ENCODE assay signal across 1 mouse cellular context in the genomic region with DNA sequence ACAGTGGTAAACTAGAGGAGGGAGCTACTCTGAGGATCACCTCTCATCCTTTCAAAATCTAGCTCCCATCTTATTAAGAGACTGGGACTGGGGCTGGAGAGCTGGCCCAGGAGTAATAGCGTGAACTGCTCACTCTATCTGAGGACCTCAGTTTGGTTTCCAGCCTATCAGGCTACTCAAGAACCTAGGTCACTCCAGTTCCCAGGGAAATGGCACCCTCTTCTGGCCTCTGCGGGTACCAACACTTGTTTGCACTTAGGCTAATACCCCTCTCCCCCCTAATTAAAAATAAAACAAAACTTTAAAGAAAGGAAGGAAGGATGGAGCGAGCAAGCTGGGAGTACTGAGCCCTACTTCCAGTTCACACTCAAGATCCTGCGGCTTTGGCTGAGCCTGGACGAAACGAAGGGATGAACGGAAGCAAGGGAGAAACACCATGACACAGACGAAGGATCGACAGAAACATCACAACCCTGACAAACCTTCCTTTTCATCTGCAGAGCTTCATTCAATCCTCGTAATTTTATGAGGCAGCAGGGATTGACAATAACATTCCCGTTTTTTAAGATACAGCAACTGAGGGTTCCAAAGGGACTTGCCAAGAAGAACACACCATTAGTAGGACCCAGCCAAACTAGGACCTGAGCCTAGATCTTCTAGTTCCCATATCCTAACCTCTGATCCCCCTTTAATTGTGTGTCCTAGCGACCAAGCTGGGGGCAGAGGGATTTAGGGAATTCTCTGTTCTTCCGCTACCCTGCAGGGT.
TF ChIP-seq lines count a peak whose summit lies in the region.

No protein-coding gene starts in this region.

TF ChIP-seq in ES-E14, 5 proteins besides CTCF, POLR2A, EP300 and RAD21:
- TF ChIP-seq CHD2 (IDR thresholded peaks at IDR 0.05; ENCODE audit: low read depth, low read length) = no peak
- no peak for TF ChIP-seq MAFK (IDR thresholded peaks at IDR 0.05; ENCODE audit: insufficient read depth, low read depth, low read length)
- TF ChIP-seq ZNF384 (IDR thresholded peaks at IDR 0.05; ENCODE audit: low read depth, low read length) = no peak
- no peak for TF ChIP-seq ZC3H11A (IDR thresholded peaks at IDR 0.05; ENCODE audit: borderline replicate concordance, low read depth, low read length)
- no peak for TF ChIP-seq HCFC1 (IDR thresholded peaks at IDR 0.05; ENCODE audit: borderline replicate concordance, insufficient read depth, low read length)
